Mouse (Mus musculus): ENCODE data around the gene Kcnf1. TPM values are rescaled to one million over a fixed set of nuclear protein-coding genes. Genes with fewer than 3 reads are reported as not detected.

Kcnf1 gene
- 0.23 TPM for polyA plus RNA-seq (2021)

- POLR2A ChIA-PET = no interaction called here
- no peaks in the 10 kb centered on the region for H3K27me3 ChIP-seq
- CTCF ChIA-PET = interaction anchor here (1.1 to 1.8 kb wide), 4 partner anchors 11 to 47 kb away, joined by 3 to 5 read pairs (median 4); no protein-coding TSS in a partner anchor
- in situ Hi-C loops (cut with MboI; ENCODE audit: low pct_unique_long_range_greater_than_20kb) = no loop called here
- DNase-seq (ENCODE audit: low read depth, low spot score) (no peak), ATAC-seq (no peak)
- no peak for TF ChIP-seq CTCF (IDR thresholded peaks at IDR 0.05)
Observed at GRCm38 (mm10) chr12:17176757-17177092, at the start of gene Kcnf1. Kcnf1 (minus strand) TSS chr12:17176888.

- DNase-seq (ENCODE audit: low read depth, low spot score) (no peak), ATAC-seq (no peak)
- in situ Hi-C loops (cut with MboI; ENCODE audit: low pct_unique_long_range_greater_than_20kb) = no loop called here
- ChIA-PET CTCF (interaction anchor here (1.2 to 2.2 kb wide), 2 partner anchors 27 to 48 kb away, joined by 3 to 5 read pairs; partner anchors contain the start of gene Kcnf1), POLR2A (no interaction called here)
- TF ChIP-seq CTCF (IDR thresholded peaks at IDR 0.05) = no peak
- H3K27me3 ChIP-seq = no peaks in the 10 kb centered on the region
Observed at GRCm38 (mm10) chr12:17225012-17225411, 48.3 kb upstream of the Kcnf1 start.

DNA sequence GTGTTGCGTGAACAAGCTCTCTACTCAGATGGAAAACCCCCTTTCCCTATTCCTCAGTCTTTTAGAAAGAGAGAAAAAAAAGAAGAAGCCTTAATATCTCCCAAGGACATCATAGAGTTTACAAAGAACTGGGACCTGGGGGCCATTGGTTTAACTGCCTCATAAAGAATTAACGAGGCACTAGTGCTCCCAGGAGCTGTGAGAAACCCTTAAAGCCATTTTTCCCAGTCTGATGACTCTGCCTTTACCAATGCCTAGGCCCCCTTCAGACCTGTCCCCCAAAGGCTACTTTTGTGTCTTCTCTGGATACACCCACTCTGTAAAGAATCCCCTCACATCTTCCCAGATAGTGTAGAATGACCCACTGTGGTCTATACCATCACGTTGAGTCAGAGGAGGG, 46.4 kb upstream of the Kcnf1 start:
- DNase-seq (ENCODE audit: low read depth, low spot score) (no peak), ATAC-seq (no peak)
- in situ Hi-C loops (cut with MboI; ENCODE audit: low pct_unique_long_range_greater_than_20kb) = no loop called here
- ChIA-PET POLR2A (no interaction called here), CTCF (interaction anchor here (2.2 kb wide), 1 partner anchor 46 kb away, joined by 5 read pairs; the partner anchor contains the start of gene Kcnf1)
- no peak for TF ChIP-seq CTCF (IDR thresholded peaks at IDR 0.05)
- no peaks in the 10 kb centered on the region for H3K27me3 ChIP-seq

DNA sequence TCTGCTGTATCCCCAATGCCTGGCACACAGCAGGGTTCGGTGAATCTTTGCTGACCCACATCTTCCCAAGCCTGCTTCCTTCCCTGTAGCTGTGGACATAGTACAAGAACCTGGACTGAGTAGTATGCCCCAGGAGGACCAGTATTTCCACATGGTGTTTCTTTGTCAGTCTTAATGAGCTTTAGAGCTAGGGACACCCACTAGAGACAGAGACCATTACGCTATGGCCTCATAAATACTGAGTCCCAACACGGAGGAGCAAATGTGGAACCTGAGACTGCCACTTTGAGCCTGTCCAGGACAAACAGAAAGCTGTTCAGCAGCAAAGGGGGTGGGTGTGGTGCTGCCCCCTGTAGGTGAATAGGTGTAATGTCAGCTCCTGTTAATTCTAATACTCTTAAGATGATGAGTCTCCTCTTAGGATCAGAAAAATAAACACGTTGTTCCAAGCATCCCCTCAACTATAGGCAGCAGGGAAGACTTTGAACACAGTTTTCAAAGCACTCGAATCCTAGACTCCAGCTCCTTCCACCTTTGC, 45.3 kb upstream of the Kcnf1 start:
- POLR2A ChIA-PET = interaction anchor here (0.6 kb wide), 1 partner anchor 27 kb away, joined by 3 read pairs; no protein-coding TSS in a partner anchor
- H3K27me3 ChIP-seq = no peaks in the 10 kb centered on the region
- in situ Hi-C loops (cut with MboI; ENCODE audit: low pct_unique_long_range_greater_than_20kb) = no loop called here
- DNase-seq (ENCODE audit: low read depth, low spot score) (no peak), ATAC-seq (no peak)
- CTCF ChIA-PET = interaction anchor here (0.9 to 1.1 kb wide), 4 partner anchors 45 to 414 kb away, joined by 3 to 4 read pairs (median 3); partner anchors contain the start of genes 2410004P03Rik and Kcnf1
- peak; percentile 61 for TF ChIP-seq CTCF (IDR thresholded peaks at IDR 0.05)

- peak; percentile 89 for DNase-seq (ENCODE audit: low read depth, low spot score)
- TF ChIP-seq CTCF (IDR thresholded peaks at IDR 0.05) = no peak
- H3K27me3 ChIP-seq = no peaks in the 10 kb centered on the region
- POLR2A ChIA-PET = no interaction called here
- CTCF ChIA-PET = no interaction called here
- in situ Hi-C loops (cut with MboI; ENCODE audit: low pct_unique_long_range_greater_than_20kb) = no loop called here
- peak; percentile 99 for ATAC-seq
Observed at GRCm38 (mm10) chr12:17220631-17221030, 43.9 kb upstream of the Kcnf1 start.

GRCm38 (mm10) chr12:17219107-17219506, 42.4 kb upstream of the Kcnf1 start:
- CTCF ChIA-PET = no interaction called here
- no peak for TF ChIP-seq CTCF (IDR thresholded peaks at IDR 0.05)
- DNase-seq (ENCODE audit: low read depth, low spot score) (no peak), ATAC-seq (no peak)
- in situ Hi-C loops (cut with MboI; ENCODE audit: low pct_unique_long_range_greater_than_20kb) = no loop called here
- POLR2A ChIA-PET = no interaction called here
- no peaks in the 10 kb centered on the region for H3K27me3 ChIP-seq

DNA sequence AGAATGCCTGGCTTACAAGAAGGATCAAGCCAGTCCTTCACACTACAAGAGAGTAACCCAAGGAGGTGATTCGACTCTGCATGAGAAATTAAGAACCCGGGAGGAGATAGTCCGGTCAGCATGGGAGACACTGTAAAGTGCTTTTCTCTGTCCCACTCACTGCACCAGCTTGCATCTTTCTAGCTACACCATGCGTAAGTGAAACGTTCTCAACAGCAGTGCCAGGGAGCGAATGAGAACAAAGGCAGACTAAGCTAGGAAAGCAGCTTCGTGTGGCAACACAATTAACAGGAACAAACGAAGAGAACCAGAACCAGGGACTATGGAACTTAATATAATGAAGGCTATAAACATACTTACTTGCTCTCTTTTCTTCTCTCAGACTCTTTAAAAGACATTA, 41.7 kb upstream of the Kcnf1 start:
- DNase-seq (ENCODE audit: low read depth, low spot score) = no peak
- ChIA-PET POLR2A (no interaction called here), CTCF (no interaction called here)
- ATAC-seq = no peak
- in situ Hi-C loops (cut with MboI; ENCODE audit: low pct_unique_long_range_greater_than_20kb) = no loop called here
- no peaks in the 10 kb centered on the region for H3K27me3 ChIP-seq
- no peak for TF ChIP-seq CTCF (IDR thresholded peaks at IDR 0.05)

- CTCF ChIA-PET = no interaction called here
- no peak for TF ChIP-seq CTCF (IDR thresholded peaks at IDR 0.05)
- POLR2A ChIA-PET = no interaction called here
- DNase-seq (ENCODE audit: low read depth, low spot score) (no peak), ATAC-seq (no peak)
- H3K27me3 ChIP-seq = no peaks in the 10 kb centered on the region
- in situ Hi-C loops (cut with MboI; ENCODE audit: low pct_unique_long_range_greater_than_20kb) = no loop called here
Observed at GRCm38 (mm10) chr12:17215751-17216150, 39.1 kb upstream of the Kcnf1 start.

DNA sequence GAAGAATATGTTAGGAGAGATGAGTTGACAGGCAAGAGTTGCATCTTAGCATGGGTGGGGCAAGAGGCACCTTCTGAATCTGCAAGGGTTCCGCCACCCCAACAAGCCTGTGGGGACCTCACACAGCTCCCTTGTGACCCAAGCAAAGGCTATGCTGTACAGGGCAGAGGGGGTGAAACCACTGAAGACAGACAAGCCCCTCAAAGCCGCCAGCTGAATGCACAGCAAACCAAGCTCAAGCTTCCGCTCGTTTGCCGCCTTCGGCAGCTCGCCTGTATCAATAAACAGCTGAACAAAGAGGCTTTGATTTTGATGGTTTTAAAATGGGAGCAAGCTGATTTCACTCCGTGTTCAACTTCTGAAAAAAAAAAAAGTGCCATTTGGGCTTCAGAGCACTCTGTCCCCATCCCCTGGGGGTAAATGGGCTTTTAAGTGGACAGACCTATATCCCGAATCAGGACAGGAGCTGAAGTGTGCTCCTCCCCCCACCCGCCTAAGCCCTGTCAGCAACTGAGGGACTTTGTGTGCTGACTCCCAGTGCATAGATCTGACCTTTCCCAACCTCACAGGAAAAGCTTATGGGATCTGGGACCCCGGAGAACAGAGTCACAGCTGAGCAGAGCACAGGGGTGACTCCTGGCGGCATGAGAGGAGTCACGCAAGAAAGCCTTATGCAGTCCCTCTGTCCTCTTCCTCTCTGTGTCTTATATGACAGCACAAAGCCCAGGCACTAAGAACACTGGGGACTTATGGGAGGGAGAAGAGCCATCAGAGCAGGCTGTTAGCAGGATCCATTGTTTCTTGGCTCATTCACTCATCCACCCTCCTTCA, 26.0 kb upstream of the Kcnf1 start:
- no peak for TF ChIP-seq CTCF (IDR thresholded peaks at IDR 0.05)
- no peak for ATAC-seq
- ChIA-PET POLR2A (no interaction called here), CTCF (no interaction called here)
- in situ Hi-C loops (cut with MboI; ENCODE audit: low pct_unique_long_range_greater_than_20kb) = no loop called here
- no peaks in the 10 kb centered on the region for H3K27me3 ChIP-seq
- DNase-seq (ENCODE audit: low read depth, low spot score) = no peak

DNA sequence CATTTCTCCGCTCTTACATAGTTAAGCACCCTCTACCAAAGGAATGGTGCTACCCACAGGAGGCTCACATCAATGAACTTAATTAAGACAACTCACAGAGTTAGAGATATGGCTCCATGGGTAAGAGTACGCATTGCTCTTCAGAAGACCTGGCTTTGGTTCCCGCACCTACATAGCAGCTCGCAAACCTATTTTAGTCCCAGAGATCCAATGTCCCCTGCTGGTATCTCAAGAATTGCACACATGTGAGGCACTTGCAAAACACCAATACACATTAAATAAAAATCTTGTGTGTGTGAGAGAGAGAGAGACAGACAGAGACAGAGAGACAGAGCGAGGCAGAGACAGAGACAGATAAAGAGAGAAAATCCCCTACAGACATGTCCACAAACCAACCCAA, 21.9 kb upstream of the Kcnf1 start:
- TF ChIP-seq CTCF (IDR thresholded peaks at IDR 0.05) = no peak
- CTCF ChIA-PET = no interaction called here
- in situ Hi-C loops (cut with MboI; ENCODE audit: low pct_unique_long_range_greater_than_20kb) = no loop called here
- no peaks in the 10 kb centered on the region for H3K27me3 ChIP-seq
- DNase-seq (ENCODE audit: low read depth, low spot score) = no peak
- no peak for ATAC-seq
- POLR2A ChIA-PET = no interaction called here

GRCm38 (mm10) chr12:17194140-17194539, 17.5 kb upstream of the Kcnf1 start:
- ATAC-seq = no peak
- POLR2A ChIA-PET = no interaction called here
- no peaks in the 10 kb centered on the region for H3K27me3 ChIP-seq
- DNase-seq (ENCODE audit: low read depth, low spot score) = no peak
- CTCF ChIA-PET = no interaction called here
- TF ChIP-seq CTCF (IDR thresholded peaks at IDR 0.05) = no peak
- in situ Hi-C loops (cut with MboI; ENCODE audit: low pct_unique_long_range_greater_than_20kb) = no loop called here
